Mouse (Mus musculus) 416B (cell line): ENCODE results near the gene Fam71b.
"Not testable (repeated sequence)": the region's sequence is repeated elsewhere in the genome, so short reads cannot be mapped to it uniquely, and the experiment has no call there.

Source experiments
- DNase-seq: peaks from one replicate; pipeline ENCODE4 v3.0.0; 2011; ENCODE audit warnings: low read depth

The Fam71b gene

GRCm38 (mm10) chr11:46384925-46385324 is 11.4 kb upstream of the Fam71b start:
- no peak for DNase-seq

GRCm38 (mm10) chr11:46386556-46386955 is 9.8 kb upstream of the Fam71b start:
- no peak for DNase-seq

GRCm38 (mm10) chr11:46387061-46387460 is 9.3 kb upstream of the Fam71b start:
- DNase-seq: no peak

- no peak for DNase-seq
These were observed 7.9 kb upstream of the Fam71b start for GRCm38 (mm10) chr11:46388438-46388837.

GRCm38 (mm10) chr11:46389336-46390117 is 6.8 kb upstream of the Fam71b start, which contains the start of gene Itk:
Itk (minus strand) TSS chr11:46389515.
- peak; percentile 87 for DNase-seq

GRCm38 (mm10) chr11:46390621-46391020 is 5.7 kb upstream of the Fam71b start:
- no peak for DNase-seq

- peak; percentile 82 for DNase-seq
These were observed 3.5 kb upstream of the Fam71b start for GRCm38 (mm10) chr11:46392890-46393289.

GRCm38 (mm10) chr11:46393413-46393812 is 2.9 kb upstream of the Fam71b start:
- no peak for DNase-seq

- DNase-seq: no peak
These were observed 1.3 kb upstream of the Fam71b start for GRCm38 (mm10) chr11:46395088-46395487.

- DNase-seq: no peak
These were observed 661 bp upstream of the Fam71b start for GRCm38 (mm10) chr11:46395698-46396097.

- no peak for DNase-seq
These were observed 461 bp downstream of the Fam71b start for GRCm38 (mm10) chr11:46396860-46397179.

- DNase-seq: no peak
These were observed 1.5 kb downstream of the Fam71b start for GRCm38 (mm10) chr11:46397900-46398299.

- no peak for DNase-seq
These were observed 2.1 kb downstream of the Fam71b start for GRCm38 (mm10) chr11:46398473-46398872.

- DNase-seq: no peak
These were observed 2.6 kb downstream of the Fam71b start for GRCm38 (mm10) chr11:46398933-46399383.

GRCm38 (mm10) chr11:46401555-46401954 is 5.2 kb downstream of the Fam71b start:
- no peak for DNase-seq

GRCm38 (mm10) chr11:46404986-46405385 is 8.6 kb downstream of the Fam71b start:
- no peak for DNase-seq

GRCm38 (mm10) chr11:46406721-46407120 is 10.4 kb downstream of the Fam71b start:
- no peak for DNase-seq

GRCm38 (mm10) chr11:46410018-46410563 is 13.7 kb downstream of the Fam71b start:
- no peak for DNase-seq

GRCm38 (mm10) chr11:46418438-46418837 is 22.1 kb downstream of the Fam71b start:
- DNase-seq: no peak

GRCm38 (mm10) chr11:46418860-46419259 is 22.5 kb downstream of the Fam71b start:
- DNase-seq: no peak

- DNase-seq: no peak
These were observed 24.9 kb downstream of the Fam71b start for GRCm38 (mm10) chr11:46421086-46421888.

- not testable (repeated sequence) for DNase-seq
These were observed 31.8 kb downstream of the Fam71b start for GRCm38 (mm10) chr11:46428131-46428530.

- no peak for DNase-seq
These were observed 33.8 kb downstream of the Fam71b start for GRCm38 (mm10) chr11:46430123-46430522.
